Mouse (Mus musculus) megakaryocyte, embryonic 14.5 days (primary cell): Measurements from ENCODE around the gene Spata13.

Experiments used
- FLI1 ChIP-seq: IDR thresholded peaks from 2 replicates; pipeline ENCODE4 v1.6.1; 2012; ENCODE audit warnings: low read length, inconsistent platforms, mixed read lengths
- GATA1 ChIP-seq: IDR thresholded peaks from 3 replicates; pipeline ENCODE4 v1.6.1; 2012; ENCODE audit warnings: mixed read lengths, low read length, inconsistent platforms, borderline replicate concordance

GRCm38 (mm10) chr14:60776521-60776920 is 142.7 kb downstream of the Spata13 start:
- TF ChIP-seq GATA1 (no peak), FLI1 (no peak)
